Mouse (Mus musculus) embryonic facial prominence, embryonic 11.5 days (tissue): Measurements from ENCODE around the gene Il12b. TPM values are rescaled to one million over a fixed set of nuclear protein-coding genes. Genes with fewer than 3 reads are reported as not detected.

ENCODE experiments used
- ATAC-seq: fragments of 200-750 bp; cut with Nextera tagmentation; replicated peaks from 2 replicates; pipeline ENCODE4 v1.8.0; 2017; ENCODE audit warnings: low read depth; ENCODE audit not compliant: insufficient number of reproducible peaks, low FRiP score, low TSS enrichment
- DNase-seq: peaks from one replicate; pipeline ENCODE4 v3.0.0-alpha.2; 2015; ENCODE audit warnings: low spot score
- H3K27ac ChIP-seq: fragments of 300-500 bp; sonication (generic); replicated peaks from 2 replicates; pipeline ENCODE4 v1.5.1; 2014; ENCODE audit warnings: mild to moderate bottlenecking, low read depth, low read length, control low read depth
- H3K27me3 ChIP-seq: fragments of 300-500 bp; sonication (generic); 2 replicates; pipeline ENCODE4 v1.6.1; 2014; ENCODE audit warnings: mild to moderate bottlenecking, low read length, moderate library complexity, mixed read lengths; ENCODE audit not compliant: control insufficient read depth, insufficient read depth
- H3K36me3 ChIP-seq: fragments of 300-500 bp; sonication (generic); replicated peaks from 2 replicates; pipeline ENCODE4 v1.6.1; 2014; ENCODE audit warnings: low read depth, mild to moderate bottlenecking, low read length, moderate library complexity, mixed read lengths; ENCODE audit not compliant: control insufficient read depth, insufficient read depth
- H3K4me1 ChIP-seq: fragments of 300-500 bp; sonication (generic); 2 replicates; pipeline ENCODE4 v1.6.1; 2014; ENCODE audit warnings: low read length, mixed read lengths; ENCODE audit not compliant: control insufficient read depth, insufficient read depth
- H3K4me2 ChIP-seq: fragments of 300-500 bp; sonication (generic); 2 replicates; pipeline ENCODE4 v1.6.1; 2014; ENCODE audit warnings: low read depth, mild to moderate bottlenecking, control low read depth, low read length, moderate library complexity
- H3K4me3 ChIP-seq: fragments of 300-500 bp; sonication (generic); 2 replicates; pipeline ENCODE4 v1.5.1; 2014; ENCODE audit warnings: low read depth, low read length, control low read depth
- H3K9ac ChIP-seq: fragments of 300-500 bp; sonication (generic); replicated peaks from 2 replicates; pipeline ENCODE4 v1.6.1; 2014; ENCODE audit warnings: mild to moderate bottlenecking, control low read depth, low read length
- H3K9me3 ChIP-seq: fragments of 300-500 bp; sonication (generic); replicated peaks from 2 replicates; pipeline ENCODE4 v1.6.1; 2016; ENCODE audit warnings: mild to moderate bottlenecking, low read length, inconsistent platforms, mixed read lengths; ENCODE audit not compliant: control insufficient read depth
- WGBS: fragments of 180-500 bp; shearing (Covaris S2); extraction: QIAGEN DNeasy Blood & Tissue Kit; methylation state at CpG from one replicate; pipeline ENCODE4 v1.1.7; 2014; 5-methylcytosine and 5-hydroxymethylcytosine counted together
- polyA plus RNA-seq: library from polyadenylated mRNA; unstranded; fragments of >200 nt; fragmentation: Nextera tagmentation; extraction: Ambion mirVana; gene quantifications from 2 replicates; pipeline ENCODE4 v1.2.1, GENCODE M21; 2014

The Il12b gene
- polyA plus RNA-seq = not detected in 2 replicates

- Histone ChIP-seq H3K9me3 (no peaks in the 10 kb centered on the region), H3K27me3 (no peaks in the 10 kb centered on the region), H3K36me3 (no peaks in the 10 kb centered on the region), H3K4me2 (peak within 1 kb of the TSS; percentile 74), H3K4me3 (peak within 1 kb of the TSS; percentile 29), H3K9ac (peak within 1 kb of the TSS; percentile 51), H3K27ac (no peak within 1 kb of the TSS), H3K4me1 (no peaks in the 10 kb centered on the region)
- ATAC-seq (no peak), DNase-seq (no peak)
- 74% methylated on average over 6 of the region's 6 CpGs for WGBS
These were observed at the start of gene Il12b for GRCm38 (mm10) chr11:44399763-44400162. Il12b (plus strand) TSS chr11:44400063.

GRCm38 (mm10) chr11:44354860-44355470 lies 44.9 kb upstream of the Il12b start:
- Histone ChIP-seq H3K36me3 (no peaks in the 10 kb centered on the region), H3K27me3 (no peaks in the 10 kb centered on the region), H3K4me3 (no peak overlapping the region), H3K4me1 (no peaks in the 10 kb centered on the region), H3K27ac (no peak overlapping the region), H3K9ac (no peak overlapping the region), H3K9me3 (no peaks in the 10 kb centered on the region), H3K4me2 (no peak overlapping the region)
- ATAC-seq = no peak
- WGBS = 72% methylated on average over 8 of the region's 8 CpGs
- no peak for DNase-seq

DNA sequence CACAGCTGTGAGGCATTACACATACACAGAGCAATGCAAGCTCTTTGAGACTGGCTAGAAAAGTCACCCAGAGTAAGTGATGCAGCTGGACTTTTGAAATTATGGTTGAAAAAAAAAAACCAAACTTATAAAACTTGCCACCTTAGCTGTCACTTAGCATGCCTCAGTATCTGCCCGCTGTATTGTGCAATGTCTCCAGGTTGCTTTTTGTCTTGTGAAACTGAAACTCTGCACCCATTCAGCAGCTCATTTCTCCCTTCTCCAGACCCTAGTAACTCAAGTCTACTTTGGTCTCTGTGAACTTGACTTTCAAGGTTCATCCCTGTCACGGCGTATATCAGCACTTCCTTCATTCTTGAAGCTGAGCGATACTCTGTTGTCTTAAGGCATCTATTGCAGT lies 43.7 kb upstream of the Il12b start:
- 90% methylated on average over 4 of the region's 4 CpGs for WGBS

DNA sequence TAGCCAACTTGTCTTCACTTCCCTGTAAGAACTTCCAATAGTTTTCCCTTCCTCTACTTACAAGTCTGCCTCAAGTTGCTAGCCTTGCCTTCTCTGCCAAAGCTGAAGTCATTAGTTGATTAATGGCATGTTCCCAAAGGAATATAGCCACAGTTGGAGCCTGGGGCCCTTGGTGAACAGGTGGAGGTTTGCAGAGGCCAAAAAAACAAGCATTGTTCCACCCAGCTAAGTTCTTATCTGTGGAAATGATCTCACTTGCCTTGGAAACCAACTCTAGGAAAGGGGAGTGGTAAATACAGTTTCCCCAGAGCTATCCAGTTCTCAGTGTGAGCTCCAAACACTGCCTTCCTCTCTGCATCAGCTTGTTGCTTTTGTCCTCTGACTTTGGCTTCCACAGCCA lies 35.3 kb upstream of the Il12b start:
- Histone ChIP-seq H3K36me3 (no peaks in the 10 kb centered on the region), H3K9me3 (no peaks in the 10 kb centered on the region), H3K4me3 (no peak overlapping the region), H3K4me2 (no peak overlapping the region), H3K27me3 (no peaks in the 10 kb centered on the region), H3K27ac (no peak overlapping the region), H3K9ac (no peak overlapping the region), H3K4me1 (no peaks in the 10 kb centered on the region)
- ATAC-seq (no peak), DNase-seq (no peak)

More for the DNA sequence above, 43.7 kb upstream of the Il12b start:
- no peak for ATAC-seq
- H3K9ac ChIP-seq = no peak overlapping the region
- no peak overlapping the region for H3K4me3 ChIP-seq
- H3K4me2 ChIP-seq = no peak overlapping the region
- H3K36me3 ChIP-seq = no peaks in the 10 kb centered on the region
- H3K9me3 ChIP-seq = no peaks in the 10 kb centered on the region
- no peak for DNase-seq
- no peaks in the 10 kb centered on the region for H3K4me1 ChIP-seq
- H3K27me3 ChIP-seq = no peaks in the 10 kb centered on the region
- H3K27ac ChIP-seq = no peak overlapping the region

- Histone ChIP-seq H3K4me1 (no peaks in the 10 kb centered on the region), H3K9ac (no peak overlapping the region), H3K27ac (no peak overlapping the region), H3K27me3 (no peaks in the 10 kb centered on the region), H3K4me3 (no peak overlapping the region), H3K4me2 (no peak overlapping the region), H3K9me3 (no peaks in the 10 kb centered on the region), H3K36me3 (no peaks in the 10 kb centered on the region)
- DNase-seq (peak; percentile 2), ATAC-seq (no peak)
- 52% methylated on average over 1 of the region's 1 CpGs for whole genome bisulfite sequencing
These were observed 32.2 kb upstream of the Il12b start for GRCm38 (mm10) chr11:44367711-44368110.

DNA sequence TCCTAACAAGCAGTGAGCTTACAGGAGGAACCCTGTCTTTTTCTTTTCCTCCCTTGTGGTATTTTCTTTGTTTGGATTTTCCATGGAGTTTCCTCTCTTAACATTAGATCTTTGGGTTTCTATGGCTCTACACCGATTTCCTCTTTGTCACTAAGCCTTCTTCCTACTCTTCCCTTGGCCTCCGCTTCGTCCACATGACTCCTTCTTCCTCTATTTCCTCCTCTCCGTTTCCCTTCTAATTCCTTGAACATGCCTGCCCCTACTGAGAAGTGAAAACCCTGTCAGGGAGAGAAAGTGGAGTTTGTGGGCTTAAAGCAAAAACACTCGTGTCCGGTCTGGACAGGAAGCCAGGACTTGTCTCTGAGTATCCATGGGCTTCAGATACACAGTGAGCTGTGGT lies 27.0 kb upstream of the Il12b start:
- Histone ChIP-seq H3K4me3 (no peak overlapping the region), H3K27ac (no peak overlapping the region), H3K9ac (no peak overlapping the region), H3K4me1 (no peaks in the 10 kb centered on the region), H3K9me3 (no peaks in the 10 kb centered on the region), H3K36me3 (no peaks in the 10 kb centered on the region), H3K4me2 (no peak overlapping the region), H3K27me3 (no peaks in the 10 kb centered on the region)
- 80% methylated on average over 6 of the region's 6 CpGs for WGBS
- no peak for ATAC-seq
- DNase-seq = no peak

DNA sequence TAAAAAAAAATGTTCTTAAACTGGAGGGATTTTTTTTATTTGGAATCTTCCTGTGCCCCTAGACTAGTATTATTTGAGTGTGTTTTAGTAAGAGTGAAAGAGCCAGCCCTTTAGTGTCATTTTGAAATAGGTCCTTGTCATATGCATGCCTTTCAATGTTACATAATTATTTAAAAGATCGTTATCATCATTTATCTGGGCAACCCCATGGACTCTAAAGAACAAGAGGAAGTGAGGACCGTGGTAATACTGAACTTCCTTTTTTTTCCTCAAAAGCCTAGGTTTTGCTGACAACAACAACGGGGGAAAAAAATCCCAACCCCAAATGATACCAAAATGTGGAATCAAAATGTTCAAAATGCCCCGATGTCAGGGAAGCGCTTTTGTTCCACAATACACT lies 22.0 kb upstream of the Il12b start:
- ATAC-seq = no peak
- Histone ChIP-seq H3K4me1 (no peaks in the 10 kb centered on the region), H3K4me3 (no peak overlapping the region), H3K4me2 (no peak overlapping the region), H3K27me3 (no peaks in the 10 kb centered on the region), H3K27ac (no peak overlapping the region), H3K36me3 (no peaks in the 10 kb centered on the region), H3K9ac (no peak overlapping the region), H3K9me3 (no peaks in the 10 kb centered on the region)
- no peak for DNase-seq
- WGBS = 86% methylated on average over 5 of the region's 5 CpGs

DNA sequence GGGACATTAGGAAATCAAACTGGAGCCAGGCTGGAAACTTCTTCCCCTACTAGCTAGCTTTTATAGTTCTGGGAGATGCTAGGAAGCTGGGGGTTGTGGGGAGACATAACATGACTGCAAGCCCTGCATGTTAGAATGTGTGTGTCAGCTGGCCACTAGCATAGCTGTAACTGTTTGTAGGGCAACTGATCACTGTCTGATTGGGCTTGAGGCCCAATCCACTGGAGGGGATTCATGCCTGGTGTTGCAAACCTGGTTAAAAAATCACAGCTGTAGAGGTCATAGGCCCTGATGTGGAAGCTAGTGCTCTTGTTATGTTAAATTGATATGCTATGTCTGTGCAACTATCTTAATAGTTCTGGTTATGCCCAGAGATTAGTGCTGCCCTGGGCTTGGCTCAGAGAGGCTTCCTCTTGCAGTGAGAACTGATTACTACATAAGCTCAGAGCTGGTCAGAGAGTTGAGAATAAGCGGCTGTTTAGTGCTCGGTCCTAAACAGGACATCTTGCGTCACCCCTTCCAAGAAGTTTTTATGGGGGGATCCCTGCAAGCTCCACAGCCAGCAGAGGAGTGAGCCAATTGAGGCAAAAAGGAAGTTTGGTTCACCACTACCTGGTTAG lies 19.3 kb upstream of the Il12b start:
- ATAC-seq (no peak), DNase-seq (no peak)
- H3K36me3 ChIP-seq = no peaks in the 10 kb centered on the region
- 93% methylated on average over 3 of the region's 3 CpGs for WGBS
- H3K27ac ChIP-seq = no peak overlapping the region
- H3K27me3 ChIP-seq = no peaks in the 10 kb centered on the region
- no peak overlapping the region for H3K4me2 ChIP-seq
- no peak overlapping the region for H3K4me3 ChIP-seq
- H3K9ac ChIP-seq = no peak overlapping the region
- no peaks in the 10 kb centered on the region for H3K9me3 ChIP-seq
- H3K4me1 ChIP-seq = no peaks in the 10 kb centered on the region
